Mouse (Mus musculus): ENCODE measurements around the gene Slc9a7. TPM values are rescaled to one million over a fixed set of nuclear protein-coding genes. Genes with fewer than 3 reads are reported as not detected.

Gene Slc9a7
- total RNA-seq (2014; fragmentation: Nextera tagmentation), result 8.9 and 15.8 TPM in 2 replicates
- 4.4 and 8.0 TPM in 2 replicates for total RNA-seq (2017)

DNA sequence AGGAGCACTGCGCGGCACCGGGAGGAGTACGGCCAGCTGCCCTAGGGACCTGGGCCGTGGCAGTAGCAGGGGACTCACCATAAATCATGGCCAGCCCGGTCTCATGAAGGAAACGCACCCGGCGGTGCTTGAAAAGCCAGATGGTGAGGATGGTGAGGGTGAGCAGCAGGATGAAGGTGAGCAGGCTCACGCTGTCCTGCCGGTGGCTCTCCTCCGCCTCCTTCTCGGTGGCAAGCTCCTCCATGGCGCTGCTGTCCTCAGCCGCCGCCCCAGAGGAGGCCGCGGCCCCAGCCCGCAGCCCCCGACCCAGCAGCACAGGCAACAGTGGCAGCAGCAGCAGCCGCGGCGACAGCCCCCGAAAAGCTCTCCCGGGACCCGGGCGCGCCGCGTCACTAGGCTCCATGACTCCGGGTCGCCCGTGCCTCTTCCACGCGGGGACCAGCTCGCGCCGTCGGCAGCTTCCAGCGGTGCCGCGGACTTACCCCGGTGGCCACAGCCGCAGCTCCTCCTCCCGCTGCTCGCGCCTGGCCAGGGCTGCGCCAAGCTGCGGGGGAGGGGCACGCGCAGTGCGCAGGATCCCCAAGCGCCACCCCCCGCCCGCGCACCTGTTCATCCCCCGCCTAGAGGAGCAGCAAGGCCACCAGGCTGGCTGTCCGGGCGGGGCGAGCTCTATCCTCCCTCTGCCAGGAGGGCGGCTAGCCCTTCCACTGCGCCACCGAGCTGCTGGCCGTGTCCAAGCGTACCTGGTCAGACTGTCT, at the start of gene Slc9a7:
Gene Slc9a7, minus strand, starts transcription at position 526 of the 758 bp plus-strand sequence.
- ATAC-seq (replicated peaks; ENCODE audit: poor library complexity, severe bottlenecking), result peak; percentile 84

DNA sequence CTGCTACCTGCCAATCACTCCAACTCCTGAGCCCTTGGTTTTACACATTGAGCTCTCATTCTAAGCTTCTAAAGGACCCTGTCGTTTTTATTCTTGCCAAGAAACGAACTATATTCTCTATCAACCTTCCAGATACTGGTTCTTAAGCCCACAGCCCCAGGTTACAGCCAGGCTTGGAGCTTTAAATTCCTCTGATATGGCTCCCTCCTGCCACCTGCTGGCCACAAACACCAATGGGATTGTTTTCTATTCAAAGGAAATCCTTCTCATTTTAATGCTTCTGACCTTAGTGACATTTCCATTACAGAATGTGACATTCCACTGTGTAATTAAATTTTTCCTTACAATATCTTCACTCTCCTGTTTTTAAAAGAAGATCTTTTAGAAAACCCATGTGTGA, 44.1 kb upstream of the Slc9a7 start:
- ATAC-seq (replicated peaks; ENCODE audit: poor library complexity, severe bottlenecking), result peak; percentile 52; the same call in 1 of the 2 replicates

DNA sequence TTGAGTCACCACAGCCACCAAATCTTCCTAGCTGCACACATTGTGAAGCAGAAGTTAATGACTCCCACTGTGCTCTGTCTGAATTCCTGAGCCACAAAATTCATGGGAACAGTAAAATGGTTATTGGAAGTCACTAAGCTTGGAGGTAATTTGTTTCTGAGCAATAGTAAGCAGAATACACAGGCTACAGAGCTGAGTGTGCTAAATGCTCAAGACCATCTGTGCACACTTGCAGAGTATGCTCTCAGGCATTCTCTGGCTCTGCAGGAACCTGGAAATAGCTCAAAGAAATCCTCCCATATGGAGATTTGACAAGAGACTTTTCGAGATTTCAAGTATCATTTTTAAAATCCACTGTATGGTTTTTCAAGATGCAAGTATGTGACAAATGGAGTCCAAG, 41.1 kb upstream of the Slc9a7 start:
- ATAC-seq (replicated peaks; ENCODE audit: poor library complexity, severe bottlenecking), result no peak

DNA sequence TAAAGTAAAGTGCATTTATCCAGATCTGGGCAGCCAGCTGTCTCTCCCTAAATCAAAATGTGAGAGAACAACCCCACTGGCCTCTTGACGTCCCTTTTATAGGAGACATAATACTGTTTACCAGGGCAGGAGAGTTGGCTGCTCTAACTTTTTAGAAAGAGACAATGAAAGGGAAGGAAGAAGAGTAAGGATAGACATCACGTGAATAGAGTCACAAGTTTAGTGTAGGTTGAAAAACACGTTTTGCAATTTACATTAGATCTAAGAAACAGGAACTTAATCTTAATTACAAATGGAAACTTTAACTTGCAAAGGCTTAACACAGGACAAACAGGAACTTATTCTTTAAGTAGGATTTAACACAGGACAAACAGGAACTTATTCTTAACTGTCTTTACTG, 15.6 kb upstream of the Slc9a7 start:
- ATAC-seq (replicated peaks; ENCODE audit: poor library complexity, severe bottlenecking), result peak; percentile 92

DNA sequence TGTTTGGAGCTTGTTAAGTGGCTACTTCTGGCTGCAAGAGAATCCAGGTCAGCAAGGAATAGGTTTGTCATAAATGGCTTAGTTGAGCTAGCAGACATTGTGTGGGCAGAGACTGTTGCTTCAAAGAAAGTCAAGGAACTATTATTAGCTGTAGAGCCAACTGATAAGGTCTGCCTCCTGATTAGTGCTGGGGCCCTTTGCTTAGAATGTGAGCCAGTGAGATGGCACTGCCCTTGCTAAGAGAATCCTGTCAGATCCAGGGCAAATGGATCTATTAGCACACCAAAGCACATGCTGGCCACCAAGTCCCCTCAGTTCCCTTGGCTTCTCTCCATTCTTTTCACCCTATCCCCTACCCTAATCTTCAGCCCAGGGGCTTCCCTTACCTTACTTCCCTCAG, 14.3 kb upstream of the Slc9a7 start:
- no peak for ATAC-seq (replicated peaks; ENCODE audit: poor library complexity, severe bottlenecking)

DNA sequence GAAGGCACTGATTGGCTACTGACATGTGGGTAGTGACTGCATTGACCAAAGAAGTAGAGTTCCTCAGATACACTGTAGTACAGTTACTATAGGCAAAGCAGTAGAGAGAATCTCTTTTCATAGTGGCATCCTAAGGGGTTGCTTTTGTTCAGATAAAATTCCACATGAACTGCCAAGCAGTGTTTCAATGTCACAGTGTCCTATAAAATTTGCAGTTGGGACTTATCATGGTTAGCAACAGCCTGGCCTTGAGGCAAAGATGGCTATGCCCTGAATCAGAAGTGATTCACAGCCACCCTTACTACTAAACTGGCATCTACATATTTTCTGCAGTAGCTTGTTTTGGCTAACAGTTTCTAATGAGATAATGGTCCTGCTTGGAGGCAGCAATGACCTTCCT, 11.7 kb upstream of the Slc9a7 start:
- ATAC-seq (replicated peaks; ENCODE audit: poor library complexity, severe bottlenecking), result no peak

DNA sequence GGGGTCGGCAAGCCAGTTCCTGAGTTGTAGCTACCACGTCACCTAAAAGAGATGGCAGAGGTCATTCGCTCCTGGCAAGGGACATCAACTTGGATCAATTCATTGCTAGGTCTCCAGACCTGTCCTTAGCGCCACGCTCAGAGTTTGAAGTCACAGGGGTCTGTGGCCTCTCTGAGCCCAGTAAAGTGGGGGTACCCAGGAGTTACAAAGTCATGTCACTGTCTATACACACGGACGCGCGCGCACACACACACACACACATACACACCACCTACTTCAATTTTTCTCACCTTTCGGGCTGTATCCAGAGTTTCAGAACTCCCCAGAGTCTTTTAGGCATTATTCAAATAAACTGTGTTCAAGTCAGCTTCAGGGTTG, 422 bp upstream of the Slc9a7 start:
- no peak for ATAC-seq (replicated peaks; ENCODE audit: poor library complexity, severe bottlenecking)

DNA sequence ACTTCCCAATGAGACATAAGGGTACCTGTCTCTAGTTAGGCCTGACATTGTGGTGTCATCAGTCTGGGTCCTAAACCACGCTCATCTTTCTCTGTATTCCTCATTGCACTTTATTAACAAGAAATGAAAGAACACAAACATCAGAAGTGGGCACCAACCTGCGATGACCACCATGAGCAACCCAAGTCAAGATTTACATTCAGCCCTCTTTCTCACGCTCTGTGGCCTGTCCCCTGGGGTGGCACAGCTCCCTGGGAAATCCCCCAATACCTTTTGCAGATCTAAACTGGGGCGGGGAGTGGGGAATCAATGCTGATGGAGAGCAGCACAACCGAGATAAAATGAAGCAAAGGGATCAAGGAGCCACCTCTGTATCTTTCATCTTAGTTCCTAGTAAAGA, 892 bp downstream of the Slc9a7 start:
- ATAC-seq (replicated peaks; ENCODE audit: poor library complexity, severe bottlenecking), result no peak

DNA sequence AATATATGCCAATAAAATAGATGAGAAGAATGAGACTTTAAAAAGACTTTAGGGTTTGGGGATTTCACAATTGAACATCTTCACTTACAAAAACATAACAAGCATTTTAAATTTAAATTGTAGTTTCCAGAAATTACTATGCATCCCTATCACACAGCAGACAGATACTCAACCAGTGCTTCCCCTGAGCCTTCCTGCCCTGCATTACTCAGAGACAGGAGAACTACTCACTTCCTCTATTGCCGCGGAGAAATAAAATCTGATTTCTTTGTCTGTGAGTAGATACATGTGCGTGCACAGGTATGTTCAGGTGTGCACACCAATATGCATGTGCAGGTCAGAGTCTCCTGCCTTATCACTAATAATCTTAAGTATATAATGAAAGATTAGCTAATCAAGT, 2.9 kb downstream of the Slc9a7 start:
- ATAC-seq (replicated peaks; ENCODE audit: poor library complexity, severe bottlenecking), result peak; percentile 59

DNA sequence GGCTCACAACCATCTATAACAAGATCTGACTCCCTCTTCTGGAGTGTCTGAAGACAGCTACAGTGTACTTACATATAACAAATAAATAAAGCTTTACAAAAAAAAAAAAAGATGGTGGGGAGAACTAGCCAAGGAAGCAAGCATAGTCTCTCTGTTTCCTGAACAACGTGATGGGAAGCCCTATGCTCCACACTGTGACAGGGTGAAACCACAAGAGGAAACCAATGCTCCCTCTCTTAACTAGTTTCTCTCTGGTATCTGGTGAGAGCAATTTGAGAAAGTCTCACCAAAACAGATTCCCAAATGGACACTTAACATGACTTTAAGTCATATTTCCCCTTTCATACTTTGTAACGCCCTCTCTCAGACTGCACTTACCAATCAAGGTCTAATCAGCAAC, 5.4 kb downstream of the Slc9a7 start:
- ATAC-seq (replicated peaks; ENCODE audit: poor library complexity, severe bottlenecking), result peak; percentile 81

DNA sequence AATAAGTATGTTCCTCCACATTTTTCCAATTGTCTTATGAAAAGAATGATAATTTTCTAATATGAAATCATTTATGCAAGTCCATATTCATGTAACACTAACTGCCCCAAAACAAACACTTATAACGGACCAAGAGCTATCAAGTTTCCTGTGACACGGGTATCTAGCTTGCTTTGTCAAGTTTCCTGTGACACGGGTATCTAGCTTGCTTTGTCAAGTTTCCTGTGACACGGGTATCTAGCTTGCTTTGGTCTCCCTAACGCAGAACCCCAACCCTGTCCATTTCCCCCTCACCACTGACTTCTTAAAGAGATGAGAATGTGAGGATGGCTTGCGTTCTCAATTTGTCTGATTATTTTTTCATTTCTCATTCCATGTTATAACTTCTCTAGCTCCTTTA, 12.2 kb downstream of the Slc9a7 start:
- no peak for ATAC-seq (replicated peaks; ENCODE audit: poor library complexity, severe bottlenecking)

DNA sequence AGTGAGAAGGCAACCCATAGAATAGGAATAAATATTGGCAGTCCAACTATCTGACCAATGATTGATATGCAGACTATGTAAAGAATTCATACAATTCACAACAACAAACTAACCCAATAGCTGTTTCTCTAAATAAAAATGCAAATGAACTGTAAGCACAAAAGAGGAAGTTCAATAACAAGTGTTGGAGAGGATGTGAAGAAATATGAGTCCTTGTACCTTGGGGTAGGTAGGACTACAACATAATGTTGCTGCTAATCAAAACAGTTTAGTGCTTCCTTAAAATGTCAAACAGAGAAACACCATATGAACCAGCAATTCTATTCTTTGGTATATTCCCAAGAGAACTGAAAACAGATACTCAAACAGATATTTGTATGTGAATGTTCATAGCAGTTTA, 17.8 kb downstream of the Slc9a7 start:
- peak; percentile 79 for ATAC-seq (replicated peaks; ENCODE audit: poor library complexity, severe bottlenecking)

DNA sequence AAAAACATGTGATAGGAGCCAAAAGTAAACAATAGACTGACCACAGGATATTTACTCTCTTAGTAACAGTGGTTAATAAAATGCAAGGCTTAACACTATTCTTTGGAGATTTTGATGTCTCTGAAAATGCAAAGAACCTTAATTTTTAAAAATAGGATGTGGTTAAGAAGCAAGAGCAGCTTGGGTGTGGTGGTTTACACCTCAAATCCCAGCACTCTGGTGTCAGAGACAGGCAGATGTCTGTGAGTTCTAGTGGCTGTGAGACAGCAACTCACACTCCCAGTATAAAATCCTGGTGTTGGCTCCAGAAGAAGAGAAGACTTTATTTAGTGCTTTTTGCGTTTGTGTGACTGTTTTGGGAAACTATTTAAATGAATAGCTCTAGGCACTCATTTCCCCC, 19.6 kb downstream of the Slc9a7 start:
- no peak; the same call in 1 of the 2 replicates for ATAC-seq (replicated peaks; ENCODE audit: poor library complexity, severe bottlenecking)

DNA sequence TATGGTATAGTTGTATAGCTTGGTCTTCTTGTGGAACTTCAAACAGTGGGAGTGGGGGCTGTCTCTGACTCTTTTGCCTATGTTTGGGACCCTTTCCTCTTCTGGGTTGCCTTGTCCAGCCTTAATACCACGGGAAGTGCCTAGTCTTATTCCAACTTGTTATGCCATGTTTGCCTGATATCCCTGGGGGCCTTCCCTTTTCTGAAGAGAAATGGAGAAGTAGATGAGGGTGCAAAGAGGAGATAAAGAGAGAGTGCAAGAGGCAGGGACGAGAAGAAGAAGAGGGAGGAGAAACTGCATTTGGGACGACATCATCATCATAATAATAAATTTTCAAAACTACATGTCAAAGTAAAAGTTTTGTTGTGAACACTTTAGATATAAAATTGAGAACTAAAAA, 21.6 kb downstream of the Slc9a7 start:
- no peak for ATAC-seq (replicated peaks; ENCODE audit: poor library complexity, severe bottlenecking)

DNA sequence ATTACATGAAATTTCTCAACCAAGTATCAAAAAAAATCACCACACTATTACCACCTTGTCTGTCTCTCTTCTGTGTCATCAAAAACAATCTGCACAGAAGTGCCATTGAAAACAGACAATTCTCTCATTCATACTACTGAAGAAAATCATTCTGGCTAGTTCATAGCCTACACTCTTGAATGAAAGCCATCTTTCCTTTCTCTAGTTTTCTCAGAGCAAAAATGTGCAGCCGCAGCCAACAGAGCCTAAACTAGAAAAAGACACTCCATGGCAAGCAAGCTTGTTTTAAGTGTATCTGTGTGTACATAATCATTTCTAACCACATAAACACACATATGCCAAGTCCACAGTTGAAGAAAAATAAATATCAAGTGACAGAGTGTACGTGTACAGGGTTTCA, 27.2 kb downstream of the Slc9a7 start:
- no peak for ATAC-seq (replicated peaks; ENCODE audit: poor library complexity, severe bottlenecking)

DNA sequence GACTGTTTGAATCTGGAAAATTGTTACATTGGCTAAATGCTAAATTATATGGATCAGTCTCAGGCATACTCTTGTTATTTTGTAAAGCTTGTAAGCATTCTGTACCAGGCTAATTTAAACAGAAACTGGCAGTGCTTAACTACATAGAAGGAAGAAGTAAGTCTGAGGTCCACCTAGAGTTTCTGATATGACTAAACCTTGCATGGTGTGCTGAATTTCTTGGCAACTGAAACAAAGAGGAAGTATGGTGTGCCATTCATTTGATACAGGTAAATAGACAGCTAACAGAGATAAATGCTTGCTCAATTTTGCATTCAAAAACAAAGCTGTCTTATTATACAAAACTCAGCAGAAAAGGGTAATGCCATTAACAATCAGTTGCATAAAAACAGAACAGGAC, 63.5 kb downstream of the Slc9a7 start:
- ATAC-seq (replicated peaks; ENCODE audit: poor library complexity, severe bottlenecking), result no peak

DNA sequence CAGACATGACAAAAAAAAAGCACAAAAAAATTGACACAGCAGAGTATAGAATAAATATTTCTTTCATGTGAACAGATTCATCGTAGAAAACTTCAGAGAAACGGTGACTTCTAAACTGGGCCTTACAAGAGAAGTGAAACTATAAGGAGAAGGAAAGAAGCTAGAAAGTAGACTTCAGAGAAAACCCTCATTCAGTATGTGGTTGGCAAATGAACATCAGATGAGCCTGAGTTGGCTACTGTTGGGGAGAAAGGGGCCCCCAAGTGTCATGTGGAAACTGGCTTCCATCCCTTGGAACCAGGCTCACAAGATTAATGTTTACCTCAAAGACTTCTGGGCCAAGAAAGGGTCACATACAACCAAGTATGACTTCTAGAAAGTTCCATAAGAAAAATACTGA, 70.1 kb downstream of the Slc9a7 start:
- ATAC-seq (replicated peaks; ENCODE audit: poor library complexity, severe bottlenecking), result peak; percentile 92

DNA sequence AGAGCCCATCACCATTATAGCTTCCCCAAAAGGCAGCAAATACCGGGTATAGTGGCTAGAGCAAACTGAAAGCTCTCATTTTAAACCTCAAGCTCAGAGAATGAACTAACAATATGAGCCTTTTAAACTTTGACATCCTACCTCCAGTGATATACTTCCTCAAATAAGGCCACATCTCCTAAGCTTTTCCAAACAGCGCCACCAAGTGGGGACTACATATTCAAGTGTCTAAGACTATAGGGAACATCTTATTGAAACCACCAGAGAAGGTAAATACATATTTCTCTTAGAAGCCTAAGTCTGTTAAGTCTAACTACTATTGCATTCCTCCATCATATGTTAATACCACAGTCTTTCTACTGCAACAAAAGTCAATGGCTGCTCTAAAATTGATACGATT, 106.0 kb downstream of the Slc9a7 start:
- no peak for ATAC-seq (replicated peaks; ENCODE audit: poor library complexity, severe bottlenecking)

DNA sequence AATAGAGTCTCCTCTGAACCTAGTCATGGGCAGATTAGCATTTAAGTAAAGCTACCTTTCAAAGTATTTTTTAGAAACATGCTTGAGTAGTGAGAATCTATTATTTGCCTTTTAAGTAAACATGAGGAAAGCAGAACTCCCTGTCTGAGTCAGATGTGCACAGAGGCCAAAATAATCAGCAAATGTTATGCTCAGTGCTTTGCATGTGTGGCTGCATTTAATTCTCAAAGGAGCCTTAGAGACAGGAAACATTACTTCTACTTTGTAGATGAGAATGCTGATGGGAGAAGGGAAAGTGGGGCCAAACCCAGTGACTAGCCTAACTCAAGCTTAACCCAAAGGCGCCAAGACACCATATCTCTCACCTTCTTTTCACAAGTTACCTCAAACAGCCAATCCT, 114.8 kb downstream of the Slc9a7 start:
- no peak for ATAC-seq (replicated peaks; ENCODE audit: poor library complexity, severe bottlenecking)

DNA sequence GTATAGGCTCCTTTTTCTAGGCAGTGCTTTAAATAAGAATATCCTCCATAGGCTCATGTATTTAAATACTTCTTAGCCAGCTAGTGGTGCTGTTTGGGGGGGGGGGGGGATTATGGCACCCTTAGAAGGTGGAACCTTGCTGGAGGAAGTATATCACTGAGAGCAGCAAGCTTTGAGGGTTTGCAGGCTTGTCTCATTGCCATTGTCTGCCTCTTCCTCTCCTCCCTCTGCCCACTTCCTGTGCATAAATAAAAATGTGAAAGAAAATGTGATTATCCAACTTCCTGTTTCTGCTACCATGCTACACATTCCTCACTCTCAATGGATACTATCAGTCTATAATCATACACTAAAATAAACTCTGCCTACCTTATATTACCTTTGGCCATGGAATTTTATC, 123.2 kb downstream of the Slc9a7 start:
- peak; percentile 62 for ATAC-seq (replicated peaks; ENCODE audit: poor library complexity, severe bottlenecking)

DNA sequence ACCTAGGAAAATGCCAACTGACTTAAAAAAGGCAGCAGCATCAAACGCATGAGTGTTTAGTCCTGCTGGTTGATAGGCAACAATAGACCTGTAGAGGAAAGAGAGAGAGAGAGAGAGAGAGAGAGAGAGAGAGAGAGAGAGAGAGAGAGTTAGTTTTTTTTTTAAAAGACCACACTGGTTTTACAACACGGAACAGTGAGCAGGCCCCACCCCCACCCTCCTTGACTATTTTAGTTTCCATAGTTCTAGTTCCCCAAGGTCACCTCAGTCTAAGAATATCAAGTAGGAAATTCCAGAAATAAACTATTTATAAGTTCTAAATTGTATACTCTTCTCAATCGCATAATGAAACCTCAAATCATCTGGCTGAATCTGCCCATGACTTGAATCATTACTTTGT, 126.6 kb downstream of the Slc9a7 start:
- no peak for ATAC-seq (replicated peaks; ENCODE audit: poor library complexity, severe bottlenecking)

DNA sequence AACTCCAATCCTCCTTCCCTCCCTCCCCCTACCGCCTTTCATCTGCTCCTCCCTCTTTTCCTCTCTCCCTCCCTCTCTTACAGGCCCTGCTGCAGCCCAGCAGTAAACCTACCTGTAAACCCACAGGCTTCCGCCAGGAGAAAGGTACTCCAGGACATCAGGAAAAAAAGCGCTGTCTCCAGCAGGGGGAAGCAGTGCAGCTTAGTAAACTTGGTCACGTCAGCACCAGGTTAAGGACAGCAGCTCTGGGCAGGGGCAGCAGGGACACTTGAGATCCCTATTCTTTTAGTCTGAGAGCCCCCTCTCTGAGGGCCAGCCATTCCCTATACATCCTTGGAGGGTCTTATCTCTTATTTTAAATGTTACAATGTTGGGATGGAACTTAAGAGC, 129.3 kb downstream of the Slc9a7 start:
- peak; percentile 58 for ATAC-seq (replicated peaks; ENCODE audit: poor library complexity, severe bottlenecking)
